Mouse (Mus musculus) kidney, adult 2 months (tissue): ENCODE results near the gene Gabarap. TPM values are rescaled to one million over a fixed set of nuclear protein-coding genes. Genes with fewer than 3 reads are reported as not detected.
"Not testable (repeated sequence)": the region's sequence is repeated elsewhere in the genome, so short reads cannot be mapped to it uniquely, and the experiment has no call there.

Source experiments
- DNase-seq: peaks from one replicate; pipeline ENCODE4 v3.0.0; 2021
- H3K27ac ChIP-seq: fragments of 200-500 bp; 2 replicates; pipeline ENCODE4 v1.5.1; 2012; ENCODE audit warnings: low read depth, low read length, control low read depth, inconsistent platforms; ENCODE audit not compliant: insufficient read depth
- H3K27me3 ChIP-seq: fragments of 200-500 bp; replicated peaks from 2 replicates; pipeline ENCODE4 v1.6.1; 2012; ENCODE audit warnings: mild to moderate bottlenecking, moderate library complexity, low read length, inconsistent platforms; ENCODE audit not compliant: control insufficient read depth, insufficient read depth
- H3K36me3 ChIP-seq: fragments of 200-500 bp; 2 replicates; pipeline ENCODE4 v1.6.1; 2012; ENCODE audit warnings: mild to moderate bottlenecking, moderate library complexity, low read length, inconsistent platforms; ENCODE audit not compliant: control insufficient read depth, insufficient read depth
- H3K4me1 ChIP-seq: fragments of 200-500 bp; 2 replicates; pipeline ENCODE4 v1.6.1; 2011; ENCODE audit warnings: low read length; ENCODE audit not compliant: control insufficient read depth, insufficient read depth
- H3K4me3 ChIP-seq: fragments of 200-500 bp; 2 replicates; pipeline ENCODE4 v1.5.1; 2011; ENCODE audit warnings: mild to moderate bottlenecking, low read depth, low read length, control low read depth; ENCODE audit not compliant: insufficient read depth
- CTCF ChIP-seq: fragments of 200-500 bp; conservative IDR thresholded peaks from 2 replicates; pipeline ENCODE4 v1.5.1; 2011; ENCODE audit warnings: low read depth, mild to moderate bottlenecking, control low read depth, low read length, moderate library complexity, mixed read lengths; ENCODE audit not compliant: insufficient read depth, insufficient read length
- POLR2A ChIP-seq: fragments of 200-500 bp; IDR thresholded peaks from one replicate; pipeline ENCODE4 v1.6.1; 2011; ENCODE audit warnings: low read depth, low read length, control low read depth
- WGBS: fragments of 180-500 bp; shearing (Covaris S2); methylation state at CpG from one replicate; pipeline ENCODE4 v1.1.7; 2018; 5-methylcytosine and 5-hydroxymethylcytosine counted together
- polyA plus RNA-seq: library from polyadenylated mRNA; depleted of rRNA; stranded (reverse); fragments of >200 nt; gene quantifications from 2 replicates; pipeline ENCODE4 v1.2.3, GENCODE M21; 2012

Gene Gabarap
- polyA plus RNA-seq, 1 experiment, result 1,018 TPM

DNA sequence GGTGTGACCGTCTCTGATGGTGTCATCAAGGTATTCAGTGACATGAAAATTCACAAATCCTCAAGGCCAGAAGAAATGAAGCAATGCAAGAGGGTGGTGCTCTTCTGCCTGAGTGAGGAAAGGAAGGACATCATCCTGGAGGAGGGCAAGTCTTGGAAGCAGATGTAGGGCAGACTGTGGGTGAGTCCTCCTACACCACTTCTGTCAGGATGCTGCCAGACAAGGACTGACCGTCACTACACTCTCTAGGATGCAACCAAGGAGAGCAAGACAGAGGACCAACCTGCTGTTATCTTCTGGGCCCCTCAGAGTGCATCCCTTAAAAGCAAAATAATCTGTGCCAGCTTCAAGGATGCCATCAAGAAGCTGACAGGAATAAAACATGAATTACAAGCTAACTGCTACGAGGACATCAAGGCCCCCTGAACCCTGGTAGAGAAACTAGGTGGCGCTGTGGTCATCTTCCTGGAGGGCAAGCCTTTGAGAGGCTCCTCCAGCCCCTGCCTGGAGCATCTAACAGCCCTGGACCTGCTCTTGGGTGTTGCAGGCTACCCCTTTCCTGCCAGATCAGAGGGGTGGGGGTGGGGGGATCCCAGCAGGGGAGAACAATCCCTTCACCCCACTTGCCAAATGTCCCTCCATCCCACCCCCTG, 40.0 kb upstream of the Gabarap start:
- 51% methylated on average over 4 of the region's 4 CpGs for WGBS
- Histone ChIP-seq H3K27ac (no peak overlapping the region), H3K4me3 (no peak overlapping the region), H3K27me3 (no peaks in the 10 kb centered on the region), H3K36me3 (no peaks in the 10 kb centered on the region), H3K4me1 (0 out of 2 replicates have a peak, but pooled peaks cover 4% of the 10 kb centered on the region)
- peak; percentile 37; the same call in 1 of the 2 replicates for TF ChIP-seq CTCF
- TF ChIP-seq POLR2A, result no peak
- DNase-seq, result no peak

DNA sequence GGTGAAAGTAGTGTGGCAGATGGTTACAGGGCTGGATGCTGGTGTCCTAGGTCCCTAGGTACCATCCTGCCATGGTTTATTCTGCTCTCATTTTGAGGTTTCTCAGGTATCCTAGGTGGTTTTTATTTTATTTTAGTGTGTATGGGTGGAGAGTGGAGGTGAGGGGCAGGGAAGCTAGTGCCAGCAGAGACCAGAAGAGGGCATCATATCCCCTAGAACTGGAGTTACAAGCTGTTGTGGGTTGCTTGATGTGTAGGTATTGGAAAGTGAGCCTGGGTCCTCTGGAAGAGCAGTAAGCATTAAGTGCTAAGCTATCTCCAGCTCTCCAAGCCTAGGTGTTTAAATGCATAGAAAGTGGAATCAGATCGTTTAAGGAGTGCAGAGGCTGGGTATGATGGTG, 38.7 kb upstream of the Gabarap start:
- Histone ChIP-seq H3K27me3 (no peaks in the 10 kb centered on the region), H3K27ac (no peak overlapping the region), H3K36me3 (no peaks in the 10 kb centered on the region), H3K4me3 (no peak overlapping the region), H3K4me1 (0 out of 2 replicates have a peak, but pooled peaks cover 4% of the 10 kb centered on the region)
- DNase-seq, result no peak
- 22% methylated on average over 1 of the region's 1 CpGs for WGBS
- TF ChIP-seq POLR2A, result no peak
- TF ChIP-seq CTCF, result no peak; the same call in 1 of the 2 replicates

DNA sequence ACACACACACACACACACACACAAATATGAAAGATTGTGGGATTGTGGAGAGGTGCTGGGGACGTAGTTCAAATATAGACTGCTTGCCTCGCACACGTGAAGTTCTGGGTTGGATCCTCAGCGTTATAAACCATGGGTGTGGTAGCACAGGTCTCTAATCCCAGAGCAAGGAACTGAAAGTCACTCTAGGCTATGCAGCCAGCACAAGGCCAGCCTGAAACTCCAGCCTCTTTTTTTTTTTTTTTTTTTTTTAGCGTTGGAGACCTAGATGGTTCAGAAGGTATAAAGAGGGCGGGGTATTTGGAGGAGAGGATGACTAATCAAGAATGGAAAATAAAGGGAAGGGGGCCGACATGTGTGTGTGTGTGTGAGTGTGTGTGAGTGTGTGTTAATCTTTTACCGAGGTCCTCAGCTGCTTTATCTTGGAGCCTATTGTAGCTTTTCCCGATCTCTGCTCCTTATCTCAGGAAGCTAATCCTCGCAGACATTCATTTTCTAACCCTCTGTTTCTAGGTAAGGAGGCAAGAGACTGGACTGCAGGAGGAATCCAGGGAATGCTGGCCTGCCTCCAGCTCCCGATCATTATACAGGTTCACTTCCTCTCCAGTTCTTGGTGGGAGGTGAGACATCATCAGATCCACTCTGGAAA, 37.6 kb upstream of the Gabarap start:
- no peak for DNase-seq
- Histone ChIP-seq H3K4me3 (no peak overlapping the region), H3K36me3 (no peaks in the 10 kb centered on the region), H3K4me1 (0 out of 2 replicates have a peak, but pooled peaks cover 4% of the 10 kb centered on the region), H3K27ac (no peak overlapping the region), H3K27me3 (no peaks in the 10 kb centered on the region)
- TF ChIP-seq POLR2A (no peak), CTCF (no peak)
- 41% methylated on average over 11 of the region's 11 CpGs for WGBS

DNA sequence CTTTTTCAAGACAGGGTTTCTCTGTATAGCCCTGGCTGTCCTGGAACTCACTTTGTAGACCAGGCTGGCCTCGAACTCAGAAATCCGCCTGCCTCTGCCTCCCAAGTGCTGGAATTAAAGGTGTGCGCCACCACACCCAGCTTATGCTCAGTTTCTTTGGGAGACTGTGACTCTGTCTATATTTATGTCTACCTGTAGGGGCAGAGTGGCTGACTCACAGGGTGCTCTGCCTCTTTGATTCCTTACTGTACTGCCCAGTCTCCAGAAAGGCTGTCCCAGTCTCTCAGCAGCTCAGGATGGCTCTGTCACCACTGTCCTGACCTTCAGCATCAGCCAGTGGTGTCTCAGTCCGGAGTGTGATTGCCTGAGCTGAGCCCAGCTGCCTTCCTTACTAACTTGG, 35.3 kb upstream of the Gabarap start:
- WGBS, result 69% methylated on average over 4 of the region's 4 CpGs
- not testable (repeated sequence) for H3K4me3 ChIP-seq, DNase-seq, H3K27ac ChIP-seq, H3K4me1 ChIP-seq, H3K27me3 ChIP-seq, H3K36me3 ChIP-seq

DNA sequence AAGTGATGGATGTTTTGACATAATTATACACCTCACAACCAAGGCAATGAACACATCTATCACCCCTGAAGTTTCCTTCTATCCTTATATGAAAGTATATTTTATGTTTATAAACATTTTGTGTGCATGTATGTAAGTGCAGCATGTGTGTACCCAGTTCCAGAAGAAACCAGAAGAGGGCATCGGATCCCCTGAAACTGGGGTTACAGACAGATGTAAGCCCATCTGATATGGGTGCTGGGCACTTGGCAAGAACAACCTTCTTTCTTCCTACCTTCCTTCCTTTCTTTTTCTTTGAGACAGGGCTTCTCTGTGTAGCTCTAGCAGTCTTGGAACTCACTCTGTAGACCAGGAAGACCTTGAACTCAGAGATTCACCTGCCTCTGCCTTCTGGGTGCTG, 34.7 kb upstream of the Gabarap start:
- H3K36me3 ChIP-seq, result no peaks in the 10 kb centered on the region
- no peaks in the 10 kb centered on the region for H3K27me3 ChIP-seq
- TF ChIP-seq POLR2A (no peak), CTCF (0 out of 2 replicates have a peak, but pooled peaks have one; percentile 4)
- no peak overlapping the region for H3K27ac ChIP-seq
- no peak for DNase-seq
- no peak overlapping the region for H3K4me3 ChIP-seq
- H3K4me1 ChIP-seq, result no peaks in the 10 kb centered on the region
- WGBS, result 73% methylated on average over 1 of the region's 1 CpGs

DNA sequence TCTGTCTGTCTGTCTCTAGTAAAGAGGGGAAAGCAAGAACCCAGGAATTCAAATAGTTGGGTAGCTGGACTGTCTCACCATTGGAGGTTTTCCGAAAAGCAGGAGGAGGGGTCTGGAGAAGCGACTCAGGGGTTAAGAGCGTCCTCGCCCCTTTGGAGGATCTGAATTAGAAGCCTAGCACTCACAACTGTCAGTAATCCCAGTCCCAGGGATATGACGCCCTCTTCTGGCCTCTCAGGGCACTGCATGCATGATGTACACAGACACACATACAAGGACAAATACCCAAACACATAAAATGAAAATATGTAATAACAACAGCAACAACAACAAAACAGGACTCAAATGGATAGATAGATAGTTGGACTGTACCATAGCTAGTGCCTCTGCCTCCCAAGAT, 30.3 kb upstream of the Gabarap start:
- TF ChIP-seq POLR2A (no peak), CTCF (peak; percentile 30)
- no peaks in the 10 kb centered on the region for H3K36me3 ChIP-seq
- no peaks in the 10 kb centered on the region for H3K4me1 ChIP-seq
- no peak overlapping the region for H3K27ac ChIP-seq
- no peak for DNase-seq
- H3K27me3 ChIP-seq, result peaks cover 1% of the 10 kb centered on the region; the same call in 1 of the 2 replicates
- H3K4me3 ChIP-seq, result no peak overlapping the region
- 51% methylated on average over 5 of the region's 5 CpGs for WGBS

DNA sequence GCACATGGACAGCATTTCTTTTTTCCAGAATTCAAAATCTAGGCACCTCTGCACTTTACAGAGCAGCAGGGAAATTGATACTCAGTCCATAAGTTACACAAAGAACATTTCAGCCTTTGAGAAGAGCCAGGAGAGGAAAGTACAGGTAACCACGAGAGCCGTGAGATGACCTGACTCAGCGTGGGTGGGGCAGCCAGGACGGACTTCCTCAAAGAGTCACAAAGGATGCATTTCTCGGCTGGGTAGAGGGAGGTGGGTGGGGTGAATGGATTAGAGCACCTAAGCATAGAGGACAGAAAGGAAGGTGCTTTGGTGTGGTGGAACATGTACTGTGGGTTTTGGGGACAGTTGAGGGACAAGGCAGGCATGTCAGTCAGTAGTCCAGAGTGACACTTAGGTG, 29.1 kb upstream of the Gabarap start:
- Histone ChIP-seq H3K4me1 (peaks cover 1% of the 10 kb centered on the region; the same call in 1 of the 2 replicates), H3K27ac (no peak overlapping the region), H3K27me3 (peaks cover 1% of the 10 kb centered on the region; the same call in 1 of the 2 replicates), H3K4me3 (no peak overlapping the region), H3K36me3 (no peaks in the 10 kb centered on the region)
- WGBS, result 34% methylated on average over 5 of the region's 5 CpGs
- TF ChIP-seq CTCF (no peak), POLR2A (no peak)
- no peak for DNase-seq
